Mouse (Mus musculus) activated CD4-positive, CD25-positive, alpha-beta regulatory T cell, adult 4 months (primary cell): ENCODE data around the gene Defb36. TPM values are rescaled to one million over a fixed set of nuclear protein-coding genes. Genes with fewer than 3 reads are reported as not detected.

Experiments used
- polyA plus RNA-seq, 2 experiments: library from polyadenylated mRNA; unstranded; fragments of 100-300 nt; shearing (Covaris generic); gene quantifications; one replicate each; pipeline ENCODE4 v1.2.1; 2017

Defb36 gene
- polyA plus RNA-seq, 2 experiments from 2014 or later = not detected

Other genes starting within 250 kb of the Defb36 start
- not detected for gene Nrsn2, start 227.7 kb upstream of the Defb36 start, polyA plus RNA-seq
- gene Sox12, start 206.3 kb upstream of the Defb36 start, polyA plus RNA-seq = under 1 TPM; 0.30 to 0.33 TPM
- gene Zcchc3, start 189.3 kb upstream of the Defb36 start, polyA plus RNA-seq = under 1 TPM; 0.70 to 0.74 TPM
- not detected for gene 6820408C15Rik, start 188.7 kb upstream of the Defb36 start, polyA plus RNA-seq
- not detected for gene Defb23, start 139.7 kb upstream of the Defb36 start, polyA plus RNA-seq
- gene Defb20, start 127.3 kb upstream of the Defb36 start, polyA plus RNA-seq = not detected
- gene Defb22, start 114.2 kb upstream of the Defb36 start, polyA plus RNA-seq = not detected
- gene Defb26, start 92.6 kb upstream of the Defb36 start, polyA plus RNA-seq = not detected
- not detected for gene Defb28, start 86.1 kb upstream of the Defb36 start, polyA plus RNA-seq
- gene Defb29, start 64.2 kb upstream of the Defb36 start, polyA plus RNA-seq = not detected
- not detected for gene Gm17416, start 35.0 kb upstream of the Defb36 start, polyA plus RNA-seq
- not detected for gene Defb21, start 31.6 kb upstream of the Defb36 start, polyA plus RNA-seq
- not detected for gene Defb19, start 24.0 kb upstream of the Defb36 start, polyA plus RNA-seq
- not detected for gene Defb45, start 4.9 kb upstream of the Defb36 start, polyA plus RNA-seq
- gene Defb25, start 18.7 kb downstream of the Defb36 start, polyA plus RNA-seq = not detected
- gene Rem1, start 22.6 kb downstream of the Defb36 start, polyA plus RNA-seq = not detected
- gene H13, start 65.1 kb downstream of the Defb36 start, polyA plus RNA-seq = 10 to 100 TPM; 72.7 to 82.3 TPM
- 1 to 10 TPM; 2.1 to 2.5 TPM for gene Mcts2, start 82.7 kb downstream of the Defb36 start, polyA plus RNA-seq
- under 1 TPM; 0.56 to 0.97 TPM for gene Id1, start 131.9 kb downstream of the Defb36 start, polyA plus RNA-seq
- not detected for gene Cox4i2, start 149.8 kb downstream of the Defb36 start, polyA plus RNA-seq
- 10 to 100 TPM; 52.4 to 59.9 TPM for gene Bcl2l1, start 227.4 kb downstream of the Defb36 start, polyA plus RNA-seq
- 10 to 100 TPM; 21.3 to 23.3 TPM for gene Tpx2, start 243.6 kb downstream of the Defb36 start, polyA plus RNA-seq